Mouse (Mus musculus) spleen, adult 2 months (tissue): Measurements from ENCODE around the gene Speer4d.
"Not testable (repeated sequence)": the region's sequence is repeated elsewhere in the genome, so short reads cannot be mapped to it uniquely, and the experiment has no call there.

Experiments
- CTCF ChIP-seq: fragments of 200-500 bp; IDR thresholded peaks from 2 replicates; pipeline ENCODE4 v1.5.1; 2011; ENCODE audit warnings: mild to moderate bottlenecking, inconsistent platforms; ENCODE audit not compliant: insufficient read depth, insufficient read length, insufficient replicate concordance; ENCODE audit errors: extremely low read depth
- POLR2A ChIP-seq: fragments of 200-500 bp; IDR thresholded peaks from 2 replicates; pipeline ENCODE4 v1.6.1; 2011; ENCODE audit warnings: low read depth, low read length, inconsistent platforms

DNA sequence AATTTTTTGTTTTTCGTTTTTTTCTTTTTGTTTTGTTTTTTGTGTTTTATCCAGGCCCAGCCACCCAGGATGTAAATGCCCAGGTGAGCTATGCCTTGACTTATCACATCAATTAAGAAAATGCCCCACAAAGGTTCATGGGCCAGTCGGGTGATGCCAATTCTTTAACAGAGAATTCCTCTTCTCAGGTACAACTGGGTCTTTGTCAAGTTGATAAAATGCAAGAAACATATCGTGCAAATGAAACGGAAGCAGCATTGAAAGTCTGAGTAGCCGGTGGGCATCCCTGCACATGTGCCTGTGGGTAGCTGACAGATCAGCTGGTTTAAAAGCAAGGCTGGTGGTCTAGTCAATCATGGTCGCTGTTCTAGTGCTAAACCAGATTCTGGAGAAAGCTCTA is 12.2 kb upstream of the Speer4d start:
- TF ChIP-seq POLR2A, CTCF: not testable (repeated sequence)
